Mouse (Mus musculus) MEL-GATA-1-ER (cell line): Measurements from ENCODE around the gene Nrcam.

ENCODE experiments used
- DNase-seq: peaks from one replicate; pipeline ENCODE4 v3.0.0-alpha.2; 2012; ENCODE audit warnings: low read depth; ENCODE audit errors: extremely low read depth

The Nrcam gene

DNA sequence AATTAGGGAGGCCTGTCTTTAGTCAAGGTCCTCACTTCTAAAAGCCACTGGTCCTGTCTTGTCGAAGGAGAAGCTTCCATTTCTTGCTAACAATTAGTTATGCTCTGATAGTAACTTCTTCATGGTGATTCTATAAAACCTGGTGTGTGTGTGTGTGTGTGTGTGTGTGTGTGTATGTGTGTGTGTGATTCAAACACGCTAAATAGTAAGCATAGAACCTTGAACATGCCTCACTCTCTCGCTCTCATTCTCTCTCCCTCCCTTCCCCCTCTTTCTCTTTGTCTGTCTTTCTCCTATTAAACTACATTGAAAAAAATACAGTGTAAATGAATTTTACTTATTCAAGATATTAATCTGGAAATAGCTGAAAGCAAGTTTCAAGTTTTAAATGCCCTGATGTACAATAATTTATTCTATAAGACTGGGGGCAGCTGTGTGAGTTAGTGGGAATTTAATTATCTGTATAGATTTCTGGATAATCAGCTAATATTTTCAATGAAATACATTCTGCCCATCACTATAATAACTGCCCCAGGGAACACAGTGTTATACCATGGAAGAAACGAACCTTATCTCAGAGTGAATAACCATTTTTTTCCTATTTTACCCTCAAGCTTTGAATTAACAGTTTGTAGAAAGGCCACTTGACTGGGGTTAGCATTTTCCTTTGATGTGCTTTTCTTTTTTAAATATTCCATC is 180.9 kb downstream of the Nrcam start:
- DNase-seq: no peak

DNA sequence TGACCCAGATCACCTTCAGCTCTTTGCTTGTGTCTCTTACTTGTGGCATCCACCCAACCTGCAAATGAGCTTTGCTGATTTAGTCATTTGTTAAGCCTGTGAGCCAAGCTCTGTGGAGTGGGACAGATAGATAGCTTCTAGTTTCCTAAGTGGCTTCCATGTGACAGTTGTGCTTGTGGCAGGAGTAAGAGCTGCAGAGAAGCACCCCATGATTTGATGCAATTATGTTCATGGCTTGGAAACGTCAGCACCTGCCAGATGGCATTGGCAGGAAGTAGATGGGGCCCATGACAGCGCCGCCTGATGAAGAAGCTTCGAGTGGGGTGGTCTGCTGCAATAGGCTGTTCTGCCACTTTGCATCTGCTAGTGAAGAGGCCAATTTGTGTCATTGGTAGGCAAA is 186.4 kb downstream of the Nrcam start:
- no peak for DNase-seq

DNA sequence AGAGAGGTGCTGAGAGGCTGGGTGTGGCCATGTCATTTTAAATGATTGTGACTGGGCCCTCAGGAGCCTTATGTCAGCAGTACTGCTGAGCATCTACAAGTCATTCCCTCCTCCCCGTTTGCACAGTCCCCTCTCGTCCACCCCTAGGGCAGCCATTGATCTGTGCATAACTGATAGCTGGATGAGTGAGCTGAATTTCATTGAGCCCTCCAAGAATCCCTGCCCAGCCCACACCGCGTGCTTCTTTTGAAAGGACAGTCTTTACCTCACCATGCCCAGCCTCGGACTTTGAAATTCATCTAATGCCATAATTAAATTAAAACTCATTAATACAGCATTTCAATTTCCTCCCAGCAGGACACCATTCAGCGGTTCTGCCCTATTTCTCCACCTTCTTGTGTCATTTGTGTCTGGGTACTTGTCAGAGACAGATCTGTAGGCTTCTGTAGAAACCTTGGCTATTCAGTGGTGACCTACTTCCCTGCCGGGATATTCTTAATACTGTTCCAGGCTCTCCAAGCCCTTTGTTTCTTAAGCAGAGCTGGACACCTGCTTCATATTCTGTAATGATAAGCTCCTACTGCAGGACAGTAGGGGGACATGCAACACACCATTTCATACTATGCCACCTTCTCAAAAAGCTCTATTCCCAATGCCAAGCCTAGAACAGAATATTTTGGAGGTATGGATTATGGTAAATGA is 190.9 kb downstream of the Nrcam start:
- no peak for DNase-seq

DNA sequence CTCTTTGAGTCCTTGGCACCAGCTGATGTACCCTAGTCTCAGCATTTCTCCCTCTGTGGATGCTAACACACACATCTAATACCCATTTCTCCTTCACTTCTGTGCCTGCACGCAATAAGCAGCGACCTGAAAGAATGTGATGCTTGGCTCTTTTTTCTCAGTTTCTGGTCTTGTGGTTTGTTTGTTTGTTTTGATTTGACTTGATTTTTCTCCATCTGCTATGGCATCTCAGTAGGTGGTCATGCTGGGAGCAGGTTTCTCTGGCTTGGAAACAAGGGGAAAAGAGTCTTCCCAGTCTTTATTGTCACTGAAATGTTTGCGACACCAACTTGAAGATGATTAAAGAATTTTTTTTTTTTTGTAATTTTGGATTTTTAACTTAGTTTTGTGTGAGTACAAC is 192.8 kb downstream of the Nrcam start:
- no peak for DNase-seq

DNA sequence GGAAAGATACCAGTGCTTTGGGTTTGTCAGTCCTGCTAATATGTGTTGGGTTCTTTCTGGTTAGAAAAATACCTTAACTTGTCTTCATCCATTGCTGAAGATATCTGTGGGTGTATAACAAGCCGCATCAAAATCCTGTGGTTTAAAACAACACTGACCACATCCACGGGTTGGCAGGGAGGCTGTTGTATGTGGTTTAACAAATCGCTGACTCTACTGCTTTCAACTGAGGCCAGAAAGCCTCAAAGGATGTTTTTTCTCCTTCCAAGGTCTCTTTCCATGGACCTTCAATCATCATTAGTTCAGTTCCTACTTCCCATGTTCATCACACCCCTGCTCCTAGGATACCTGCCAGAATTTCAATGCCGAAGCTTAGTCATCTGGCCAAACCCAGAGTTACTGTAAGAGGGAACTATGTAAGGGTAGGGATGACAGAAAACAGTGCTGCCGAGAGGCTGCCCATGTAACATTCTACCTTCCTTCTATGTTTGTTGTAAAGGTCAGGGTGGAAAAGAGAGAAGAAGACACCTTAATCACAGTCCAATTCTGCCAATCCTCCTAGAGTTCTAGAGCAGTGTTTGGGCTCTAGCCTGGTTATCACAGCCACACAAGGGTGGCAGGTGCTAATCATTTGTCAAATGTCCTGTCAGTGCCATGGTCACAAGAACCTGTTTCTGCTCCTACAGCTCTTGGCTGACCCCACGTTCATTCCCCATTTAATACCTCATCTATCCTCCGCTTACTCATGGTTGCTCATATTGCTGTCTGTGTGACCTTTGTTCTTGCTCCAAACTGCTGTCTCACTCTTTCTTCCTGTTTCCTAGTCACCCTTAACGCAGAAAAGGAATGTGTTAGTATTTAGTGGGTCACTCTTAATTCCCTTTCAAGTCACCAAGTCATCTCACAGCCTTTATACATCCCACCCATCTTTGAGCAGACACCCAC is 196.2 kb downstream of the Nrcam start:
- DNase-seq: no peak

DNA sequence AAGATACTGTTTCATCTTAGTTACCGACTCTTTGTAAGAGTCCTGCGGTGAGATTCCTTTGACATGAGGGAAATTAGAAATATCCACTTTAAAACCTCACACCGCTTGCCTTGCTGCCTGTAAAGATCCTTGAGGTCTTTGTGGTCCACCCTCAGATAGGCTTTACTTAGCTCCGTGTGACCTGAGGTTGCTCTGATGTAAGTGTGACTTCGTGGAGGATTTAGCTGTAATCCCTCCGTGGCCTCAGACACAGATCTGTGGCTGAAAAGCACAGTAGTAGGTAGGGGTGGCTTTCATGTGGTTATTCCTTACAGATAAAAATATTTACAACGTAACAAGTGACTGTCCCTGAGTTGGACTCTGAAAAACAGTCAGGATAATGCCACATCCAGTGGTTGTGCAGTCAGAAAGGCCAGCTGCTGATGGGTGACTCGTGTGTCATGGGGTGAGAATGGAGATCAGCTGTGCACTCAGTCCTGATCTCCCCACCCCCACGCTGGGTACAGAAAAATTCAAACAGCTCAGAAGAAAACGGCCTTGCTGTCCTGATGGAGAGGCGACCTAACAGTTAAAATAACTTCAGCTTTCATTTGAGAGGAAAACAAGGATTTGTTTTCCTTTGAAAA is 199.8 kb downstream of the Nrcam start:
- DNase-seq: no peak

DNA sequence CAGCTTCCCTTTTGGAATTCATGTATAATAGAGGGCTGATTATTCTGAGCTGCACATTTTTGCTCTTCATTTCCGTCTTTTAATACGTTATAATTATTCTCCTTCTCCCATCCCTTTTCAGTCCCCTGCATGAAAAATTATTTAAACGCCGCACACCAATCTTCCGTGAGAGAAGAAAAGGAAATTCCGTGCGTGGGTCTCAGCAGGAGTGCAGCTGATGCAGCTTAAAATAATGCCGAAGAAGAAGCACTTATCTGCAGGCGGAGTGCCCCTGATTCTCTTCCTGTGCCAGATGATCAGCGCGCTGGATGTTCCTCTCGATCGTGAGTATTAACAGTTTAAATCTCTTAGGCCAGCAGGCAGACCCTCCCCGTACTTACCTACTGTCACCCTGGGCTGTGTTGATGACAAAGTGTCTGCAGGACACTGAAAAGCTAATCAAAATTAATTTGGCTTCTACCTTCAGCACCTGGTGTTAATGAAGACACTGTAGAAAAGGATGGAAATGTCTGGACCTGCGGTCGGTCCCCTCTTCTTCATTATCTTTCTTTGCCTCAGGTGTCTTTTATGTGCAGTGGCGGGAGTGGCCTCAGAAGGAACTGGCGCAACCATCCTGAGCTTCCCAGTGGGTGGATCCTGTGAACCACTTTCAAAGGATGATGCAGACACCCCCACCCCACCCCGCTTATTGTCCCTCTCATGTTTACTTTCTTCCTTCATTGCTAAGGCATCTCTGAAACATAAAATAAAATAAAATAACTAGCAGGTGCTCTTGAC is 203.8 kb downstream of the Nrcam start:
- no peak for DNase-seq

DNA sequence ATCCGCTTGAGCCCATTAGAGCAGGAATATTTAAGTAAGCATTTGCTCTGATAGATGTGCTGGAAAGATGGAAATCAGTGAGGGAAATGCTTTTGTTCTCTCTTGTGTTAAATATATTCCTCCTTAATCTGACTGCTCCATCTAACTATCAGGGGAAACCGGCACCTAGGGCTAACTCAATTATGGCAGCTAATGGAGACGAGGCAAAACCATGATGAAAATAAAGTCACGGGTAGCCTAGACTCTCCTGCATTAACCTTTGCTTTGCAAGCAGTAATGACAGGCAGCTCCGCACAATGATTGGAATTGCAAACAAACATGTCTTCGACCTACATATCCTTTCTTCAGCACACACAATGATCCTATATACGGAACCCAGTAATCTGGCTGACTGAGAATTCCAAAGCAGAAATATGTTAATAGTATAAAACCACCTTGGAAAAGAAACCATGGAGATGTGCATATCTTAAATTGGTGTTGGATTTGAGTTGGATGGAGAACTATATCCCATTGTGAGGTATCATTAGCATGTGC is 205.5 kb downstream of the Nrcam start:
- DNase-seq: no peak

DNA sequence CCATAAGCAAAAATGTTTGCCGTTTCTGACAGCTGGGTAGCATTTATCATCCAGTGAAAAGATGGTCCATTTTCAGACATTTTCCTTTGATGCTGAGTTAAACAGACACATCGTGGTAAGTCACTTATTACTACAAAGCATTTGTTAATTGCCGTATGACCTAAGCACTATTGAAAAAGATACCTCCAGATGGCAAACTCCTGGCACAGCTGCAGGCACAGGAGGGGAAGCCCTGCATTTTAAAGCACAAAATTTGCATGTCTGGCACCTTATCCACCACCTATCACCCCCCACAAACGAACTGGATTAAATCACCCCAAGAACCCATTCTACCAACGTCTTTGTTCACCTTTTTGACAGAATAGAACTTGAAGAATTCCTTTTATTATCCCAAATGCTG is 206.9 kb downstream of the Nrcam start:
- no peak for DNase-seq

DNA sequence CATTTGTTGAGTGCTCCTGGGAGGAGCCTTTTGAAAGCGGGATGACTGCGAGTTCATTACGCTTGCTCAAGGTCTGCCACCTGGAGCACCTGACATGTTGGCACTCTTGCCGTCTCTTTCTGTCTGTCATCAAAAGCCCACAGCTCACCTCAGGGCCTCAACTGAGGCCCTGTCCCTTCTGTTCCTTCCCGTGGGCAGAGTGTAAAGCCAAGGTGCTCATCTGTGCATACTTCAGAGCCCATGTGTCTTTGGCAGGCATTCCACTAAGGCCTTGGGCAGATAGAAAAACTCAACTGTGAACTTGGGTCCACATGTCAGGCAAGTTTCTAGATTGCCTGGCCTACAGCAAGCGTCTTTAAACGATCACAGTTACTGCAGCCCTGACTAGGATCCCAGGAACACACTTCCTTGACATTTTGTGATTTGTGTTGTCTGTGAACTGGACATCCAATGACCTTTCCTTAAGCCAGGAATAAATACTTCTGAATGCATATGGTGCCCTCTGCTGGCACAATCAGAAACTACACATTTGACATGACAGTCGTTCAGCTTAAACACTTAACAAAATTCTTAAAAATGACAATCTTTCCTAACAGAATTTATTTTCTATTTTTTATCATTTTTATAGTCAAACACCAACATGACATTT is 219.2 kb downstream of the Nrcam start:
- DNase-seq: peak; percentile 19

DNA sequence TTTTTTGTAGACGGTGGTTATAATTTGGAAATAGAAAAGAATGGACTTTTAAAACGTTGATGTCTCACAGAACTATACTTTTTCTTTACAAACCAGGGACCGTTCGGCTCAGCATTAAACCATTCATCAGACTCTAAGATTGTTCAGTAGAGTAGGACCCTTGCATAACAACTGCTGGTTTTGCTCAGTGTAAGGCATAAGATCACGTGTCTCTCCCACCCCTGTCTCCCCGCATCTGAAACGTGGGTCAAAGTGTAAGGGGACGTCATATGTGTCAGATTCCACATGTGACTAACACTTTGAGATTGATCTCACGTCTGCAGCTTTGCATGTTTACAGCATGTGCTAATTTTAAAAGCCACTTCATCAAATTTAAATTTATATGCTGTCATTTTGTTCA is 219.8 kb downstream of the Nrcam start:
- DNase-seq: no peak

DNA sequence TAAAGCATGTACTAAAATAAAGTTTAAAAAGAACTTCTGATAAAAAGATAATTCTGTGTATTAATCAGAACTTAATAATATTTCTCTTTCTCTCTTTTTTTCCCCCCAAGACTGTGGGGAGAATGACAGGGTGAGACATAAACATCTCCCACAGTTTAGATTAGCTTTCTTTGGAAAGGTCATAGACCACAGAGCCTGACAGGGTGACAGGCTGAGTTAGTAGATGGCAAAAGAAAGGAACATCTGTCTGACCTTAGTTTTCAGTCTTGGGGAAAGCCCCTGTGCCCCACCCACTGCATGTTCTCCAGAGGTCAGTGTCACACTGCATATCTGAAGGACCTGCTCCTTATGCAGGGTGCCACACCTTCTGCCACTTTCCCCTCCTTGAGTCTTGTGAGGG is 222.9 kb downstream of the Nrcam start:
- no peak for DNase-seq

DNA sequence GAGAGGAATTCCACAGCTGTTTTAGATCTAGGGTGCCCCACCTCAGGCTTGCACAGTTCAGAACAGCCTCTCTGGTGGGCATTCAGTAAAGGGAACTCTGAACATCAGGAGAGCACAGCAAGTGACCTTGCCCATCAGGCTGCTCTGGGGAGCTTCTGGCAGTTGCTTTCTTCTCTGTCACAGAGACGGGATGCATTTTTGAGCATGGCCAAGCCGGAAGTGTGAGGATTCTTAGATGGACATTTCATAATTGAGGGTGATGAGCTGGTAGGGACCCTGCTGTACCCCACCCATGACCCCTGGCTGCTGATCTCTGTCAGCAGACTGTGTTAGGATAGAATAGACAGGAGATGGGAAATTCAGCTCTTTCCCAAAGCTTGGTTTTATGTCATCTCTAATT is 225.4 kb downstream of the Nrcam start:
- DNase-seq: no peak

DNA sequence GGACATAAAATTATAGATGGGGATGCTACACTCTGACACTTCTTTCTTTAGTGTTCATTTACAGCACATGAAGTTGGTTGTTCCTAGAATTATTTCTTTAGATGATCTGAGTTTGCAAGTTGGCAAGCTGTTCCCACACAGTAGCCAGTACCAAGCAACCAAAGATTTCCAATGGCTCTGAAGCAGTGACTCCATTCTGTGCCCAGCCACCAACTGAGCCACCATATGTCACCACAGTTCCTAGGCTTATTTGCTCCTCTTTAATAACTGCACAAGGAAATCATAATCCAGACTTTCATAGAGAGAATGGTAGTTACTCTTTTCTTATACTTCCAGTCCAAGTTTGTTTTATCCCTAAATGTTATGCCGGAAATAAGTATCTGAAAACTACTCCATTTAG is 226.1 kb downstream of the Nrcam start:
- no peak for DNase-seq

DNA sequence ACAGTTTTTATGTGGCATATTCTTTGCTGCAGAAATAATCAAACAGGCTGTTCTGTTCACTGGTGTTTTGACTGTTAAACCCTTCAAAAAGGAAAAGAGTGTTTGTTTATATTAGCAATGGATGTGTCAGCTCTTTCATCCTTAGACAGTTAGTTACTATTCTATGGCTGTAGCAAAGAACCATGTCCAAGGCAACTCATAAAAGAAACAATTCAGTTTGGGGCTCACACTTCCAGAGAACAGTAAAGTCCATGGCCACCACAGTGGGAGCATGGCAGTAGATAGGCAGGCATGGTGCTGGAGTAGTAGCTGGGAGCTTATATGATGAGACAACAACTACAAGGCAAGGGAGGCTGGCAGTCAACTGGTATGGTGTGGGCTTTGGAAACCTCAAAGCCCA is 231.3 kb downstream of the Nrcam start:
- no peak for DNase-seq

DNA sequence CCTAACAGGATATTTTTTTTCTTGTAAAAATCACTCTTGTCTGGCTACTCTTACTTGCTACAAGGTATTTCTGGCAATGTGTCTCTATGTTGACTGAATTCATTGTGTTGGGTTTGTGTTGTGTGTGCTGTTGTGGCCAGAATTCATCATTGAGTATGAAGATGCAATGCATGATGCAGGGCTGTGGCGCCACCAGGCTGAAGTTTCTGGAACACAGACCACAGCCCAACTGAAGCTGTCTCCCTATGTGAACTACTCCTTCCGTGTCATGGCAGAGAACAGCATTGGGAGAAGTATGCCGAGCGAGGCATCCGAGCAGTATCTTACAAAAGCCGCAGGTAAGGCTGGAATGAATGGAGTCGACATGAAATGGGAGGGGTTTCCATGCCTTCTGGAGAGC is 241.4 kb downstream of the Nrcam start:
- no peak for DNase-seq

DNA sequence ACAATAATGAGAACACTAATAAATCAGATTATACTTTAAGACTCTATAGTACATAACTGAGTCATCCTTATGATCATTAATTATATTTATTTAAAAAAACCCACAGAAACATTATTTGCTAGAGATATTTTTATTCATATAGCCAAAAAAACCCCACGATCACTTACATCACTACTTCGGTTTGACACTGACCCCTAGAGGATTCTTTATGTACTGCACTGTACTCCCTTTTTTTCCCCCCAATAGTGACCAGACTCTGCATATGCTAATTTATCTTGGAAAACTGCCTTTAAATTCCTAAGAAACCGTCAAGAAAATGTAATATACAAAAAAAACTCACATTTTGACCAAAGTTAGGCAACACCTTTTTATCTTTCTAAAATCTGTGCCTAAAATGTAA is 244.0 kb downstream of the Nrcam start:
- DNase-seq: peak; percentile 4

DNA sequence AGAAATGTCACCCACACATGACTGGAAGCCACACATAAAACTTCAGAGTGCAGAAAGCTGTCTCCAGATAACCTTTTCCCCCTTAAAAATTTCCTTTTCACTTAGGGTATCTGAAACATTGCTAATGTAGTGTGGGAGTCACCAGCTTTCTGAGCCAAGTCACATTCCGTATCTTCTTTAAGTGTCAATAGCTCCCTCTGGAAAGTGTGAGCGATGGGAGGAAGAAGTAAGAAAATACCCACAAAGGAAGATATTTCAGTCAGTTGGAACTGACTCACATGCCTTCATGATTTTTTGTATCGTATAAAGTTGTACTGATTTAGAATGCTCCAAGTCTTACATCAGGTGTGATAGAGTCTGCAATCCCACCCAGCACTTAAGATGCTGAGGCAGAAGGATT is 245.5 kb downstream of the Nrcam start:
- DNase-seq: no peak

DNA sequence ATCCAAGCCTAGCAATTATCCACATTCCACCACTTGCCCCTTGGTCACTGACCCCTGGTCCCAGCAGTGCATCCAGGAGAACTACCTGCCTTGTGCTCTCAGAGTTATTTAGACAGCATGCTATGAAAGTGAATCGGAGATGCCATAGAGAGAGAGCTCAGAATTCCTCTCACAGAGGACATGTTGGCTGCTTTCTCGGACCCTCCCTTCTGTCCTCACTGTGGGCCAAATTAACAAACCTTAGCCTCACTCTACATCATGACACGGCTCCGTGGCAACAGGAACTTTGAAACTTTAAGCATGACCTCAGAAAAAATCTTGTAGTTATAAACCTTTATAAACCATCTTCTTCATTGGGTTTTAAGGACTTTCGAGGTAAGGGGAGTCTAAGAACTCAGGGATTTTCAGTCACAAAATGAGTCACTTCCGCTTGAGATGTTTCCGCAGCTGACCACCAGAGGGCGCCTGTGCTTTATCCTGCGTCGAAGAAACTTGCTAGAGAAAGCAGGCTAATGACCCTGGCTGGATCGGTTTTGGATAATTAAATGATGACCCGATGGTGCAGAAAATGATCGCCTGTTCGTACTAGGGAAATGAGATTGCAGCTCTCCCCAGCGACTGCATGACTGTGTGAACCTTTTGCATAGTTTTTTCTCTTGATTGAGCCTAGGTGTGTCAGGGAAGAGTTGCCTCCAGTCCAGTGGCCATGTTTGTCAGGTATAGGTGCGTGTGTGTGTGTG is 272.9 kb downstream of the Nrcam start:
- peak; percentile 29 for DNase-seq
